Mouse (Mus musculus) testis, adult 2 months (tissue): ENCODE results near the gene Cd24a.

Experiments
- CTCF ChIP-seq: fragments of 200-500 bp; IDR thresholded peaks from 2 replicates; pipeline ENCODE4 v1.5.1; 2012; ENCODE audit warnings: low read depth, mild to moderate bottlenecking, inconsistent platforms, low read length, moderate library complexity; ENCODE audit not compliant: control insufficient read depth, insufficient read depth, insufficient replicate concordance
- POLR2A ChIP-seq: fragments of 200-500 bp; IDR thresholded peaks from 2 replicates; pipeline ENCODE4 v1.6.1; 2012; ENCODE audit warnings: low read depth, mild to moderate bottlenecking, inconsistent platforms, low read length, moderate library complexity; ENCODE audit not compliant: control insufficient read depth

DNA sequence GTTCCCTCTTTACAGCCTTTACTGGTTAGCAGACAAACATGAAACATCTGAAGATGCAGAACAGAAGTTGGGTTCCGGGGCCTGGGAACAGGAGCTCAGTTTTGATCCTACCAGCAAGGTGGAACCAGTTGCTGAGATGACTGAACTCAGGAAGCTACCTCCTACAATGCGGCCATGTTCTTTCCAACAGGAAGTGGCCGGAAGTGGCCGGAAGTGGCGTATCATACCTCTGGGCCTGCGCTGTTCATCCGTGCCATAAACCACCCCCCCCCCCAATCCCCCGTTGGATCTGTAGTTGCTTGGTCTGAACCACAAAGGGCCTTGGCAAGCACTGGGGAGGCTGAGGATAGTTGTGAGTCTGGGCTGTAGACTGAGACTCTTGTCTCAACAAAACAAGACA, 45.4 kb downstream of the Cd24a start:
- TF ChIP-seq CTCF, result no peak
- peak; percentile 51; the same call in 1 of the 2 replicates for TF ChIP-seq POLR2A
